Mouse (Mus musculus) thymus, postnatal 4 days (tissue): ENCODE results near the gene Lgals12.
A peak's percentile ranks its signal among the peaks of the same experiment; 100 is the strongest.

Source experiments
- DNase-seq: peaks from one replicate; pipeline ENCODE4 v3.0.0; 2021

The Lgals12 gene

DNA sequence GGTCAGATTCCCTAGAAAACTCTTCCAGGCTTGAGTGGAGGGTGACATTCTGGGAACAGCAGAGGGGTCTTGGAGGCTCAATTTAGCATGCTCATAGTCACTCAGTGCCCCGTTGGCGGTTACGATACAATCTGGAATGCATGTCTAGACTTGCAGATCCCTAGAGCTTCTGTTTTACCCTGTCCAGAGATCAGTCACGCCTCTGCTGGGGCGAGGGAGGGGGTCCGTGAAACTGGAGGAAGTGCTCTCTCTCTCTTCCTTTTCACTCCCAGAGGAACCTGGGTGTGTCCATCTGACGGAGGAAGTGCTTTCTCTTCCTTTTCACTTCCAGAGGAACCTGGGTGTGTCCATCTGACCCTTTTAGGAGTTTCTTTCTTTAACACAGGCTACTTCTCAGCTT is 23.9 kb downstream of the Lgals12 start:
- no peak for DNase-seq

- no peak for DNase-seq
These were observed 26.0 kb downstream of the Lgals12 start for GRCm38 (mm10) chr19:7581042-7581441.

DNA sequence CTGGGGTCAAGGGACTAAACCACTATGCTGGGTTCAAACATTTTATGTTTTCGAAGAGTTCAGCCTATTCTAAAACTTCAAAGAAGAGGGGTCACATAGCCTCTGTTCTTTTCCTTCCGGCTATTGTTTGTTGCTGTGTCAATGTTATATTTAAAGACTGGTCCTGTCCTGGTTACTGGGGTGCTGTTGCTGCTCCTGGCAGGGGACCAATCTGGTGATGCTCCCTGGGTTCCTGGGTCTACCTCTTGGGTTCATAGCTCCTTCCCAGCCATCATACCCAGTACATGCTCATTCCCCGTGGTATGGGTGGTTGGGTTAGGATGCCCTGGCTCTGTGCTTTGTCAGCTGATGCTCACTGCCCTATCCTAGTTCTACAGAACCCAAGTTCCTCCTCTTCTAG is 29.3 kb downstream of the Lgals12 start:
- no peak for DNase-seq

- no peak for DNase-seq
These were observed 30.8 kb downstream of the Lgals12 start for GRCm38 (mm10) chr19:7576180-7576579.

GRCm38 (mm10) chr19:7569650-7570049 is 37.3 kb downstream of the Lgals12 start:
- DNase-seq = no peak

GRCm38 (mm10) chr19:7568364-7568763 is 38.6 kb downstream of the Lgals12 start:
- no peak for DNase-seq

DNA sequence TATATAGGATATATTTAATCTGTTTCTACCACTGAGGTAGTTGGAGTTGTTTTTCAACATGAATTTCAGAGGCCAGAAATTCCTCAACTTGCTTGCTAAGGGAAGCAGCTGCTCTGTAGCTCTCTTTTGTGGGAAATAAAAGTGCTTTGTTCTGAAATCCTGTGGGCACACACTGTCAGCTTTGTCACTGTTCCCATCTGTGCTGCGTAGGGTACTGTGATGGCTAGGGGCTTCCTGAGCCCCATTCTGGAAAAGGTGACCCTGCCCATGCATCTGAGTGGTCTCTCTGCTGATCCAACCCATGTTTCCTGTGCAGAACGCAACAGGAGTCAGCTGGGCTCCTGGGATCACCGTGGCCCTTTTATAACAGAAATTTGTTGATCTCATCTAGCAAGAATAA is 40.2 kb downstream of the Lgals12 start:
- no peak for DNase-seq

DNA sequence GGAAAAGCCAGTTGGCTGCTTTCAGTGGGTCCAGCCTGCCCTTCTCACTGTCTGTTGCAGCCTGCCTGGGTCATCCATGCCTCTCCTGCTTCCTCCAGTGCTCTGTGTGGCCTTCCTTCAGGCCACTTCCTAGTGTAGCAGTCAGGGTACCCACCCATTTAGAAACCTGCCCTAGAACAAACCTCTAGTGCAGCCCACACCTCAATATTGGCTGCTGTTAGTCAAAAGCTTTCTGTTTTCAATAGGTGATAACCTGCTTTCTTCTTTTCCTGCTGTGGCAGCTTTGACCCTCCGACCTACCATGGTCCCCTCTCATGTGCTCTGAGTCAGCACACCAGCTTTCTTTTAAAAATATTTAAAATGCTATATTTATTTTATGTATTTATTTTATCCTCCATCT is 42.5 kb downstream of the Lgals12 start:
- DNase-seq = no peak

- no peak for DNase-seq
These were observed 43.3 kb downstream of the Lgals12 start for GRCm38 (mm10) chr19:7563676-7564075.

DNA sequence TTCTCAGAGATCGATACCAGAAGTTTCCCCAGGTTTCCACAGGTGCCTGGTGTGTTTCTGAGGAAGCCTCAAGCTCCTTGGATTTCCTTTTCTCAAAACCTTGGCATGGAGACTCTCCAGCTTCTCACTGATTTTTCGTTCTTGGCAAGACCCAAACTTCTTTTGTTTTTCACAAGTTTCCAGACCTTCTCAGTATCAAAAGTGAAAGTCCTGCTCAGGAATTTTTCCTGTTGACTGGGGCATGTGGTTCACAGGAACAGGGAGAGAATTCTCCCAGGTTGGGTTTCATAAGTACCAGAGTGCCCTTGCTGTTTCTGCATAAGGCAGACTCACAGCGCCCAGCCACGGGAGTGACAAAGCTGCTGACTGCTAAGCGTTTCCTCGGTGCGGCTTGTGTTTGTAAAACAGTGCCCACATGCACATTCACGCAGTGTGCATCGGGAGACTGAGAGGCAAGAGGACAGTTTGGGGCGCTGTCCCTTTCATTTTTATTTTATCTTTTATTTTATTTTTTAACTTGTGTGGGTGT is 44.3 kb downstream of the Lgals12 start:
- DNase-seq = no peak

GRCm38 (mm10) chr19:7561456-7561855 is 45.5 kb downstream of the Lgals12 start:
- no peak for DNase-seq

- DNase-seq = no peak
These were observed 47.0 kb downstream of the Lgals12 start for GRCm38 (mm10) chr19:7559986-7560385.

GRCm38 (mm10) chr19:7558675-7559074 is 48.3 kb downstream of the Lgals12 start:
- no peak for DNase-seq

DNA sequence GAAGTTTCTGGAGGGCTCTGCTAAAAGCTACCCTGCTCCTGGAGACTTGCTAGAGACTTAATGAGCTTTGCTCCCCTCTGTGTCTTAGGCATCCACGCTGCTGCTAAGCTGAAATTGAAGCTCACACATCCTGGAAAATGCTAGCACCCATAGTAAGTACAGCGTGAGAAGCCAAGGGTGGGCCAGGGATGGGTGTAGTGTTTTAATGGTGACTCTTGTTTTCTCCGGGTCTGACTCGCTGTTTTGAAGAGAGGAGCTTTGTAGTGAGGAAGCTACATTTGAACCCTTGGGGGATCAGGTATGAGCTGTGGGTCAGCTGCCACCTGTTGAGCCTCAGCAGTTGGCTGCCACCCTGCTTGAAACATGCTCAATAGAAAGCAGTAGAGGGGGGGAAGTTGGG is 49.1 kb downstream of the Lgals12 start:
- no peak for DNase-seq

DNA sequence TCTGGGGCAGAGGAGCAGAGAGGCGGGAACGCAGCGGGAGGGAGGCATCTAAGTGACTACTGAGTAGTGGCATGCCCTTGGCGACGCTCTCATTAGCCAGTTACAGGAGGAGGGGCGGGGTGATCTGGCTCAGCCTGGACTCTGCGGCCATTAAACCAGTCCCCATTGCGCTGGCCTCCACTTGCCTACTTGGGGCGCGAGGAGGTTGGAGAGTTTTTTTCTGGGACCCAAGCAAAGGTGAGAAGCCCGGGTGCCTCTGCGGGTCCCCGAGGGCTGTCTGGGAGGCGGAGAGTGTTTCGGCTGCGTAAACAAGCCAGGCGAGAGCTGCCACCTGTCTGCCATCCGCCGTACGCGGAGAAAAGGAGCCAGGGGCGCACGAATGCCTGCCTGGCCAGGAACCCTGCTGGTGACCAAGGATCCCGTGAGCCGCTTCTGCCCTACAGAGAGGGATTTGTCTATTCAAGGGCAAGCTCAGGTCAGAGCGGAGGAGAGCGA is 49.6 kb downstream of the Lgals12 start, which contains the start of gene Pla2g16:
TSS of gene Pla2g16 (plus strand) at position 132 of the 495 bp plus-strand sequence.
- peak; percentile 78 for DNase-seq

DNA sequence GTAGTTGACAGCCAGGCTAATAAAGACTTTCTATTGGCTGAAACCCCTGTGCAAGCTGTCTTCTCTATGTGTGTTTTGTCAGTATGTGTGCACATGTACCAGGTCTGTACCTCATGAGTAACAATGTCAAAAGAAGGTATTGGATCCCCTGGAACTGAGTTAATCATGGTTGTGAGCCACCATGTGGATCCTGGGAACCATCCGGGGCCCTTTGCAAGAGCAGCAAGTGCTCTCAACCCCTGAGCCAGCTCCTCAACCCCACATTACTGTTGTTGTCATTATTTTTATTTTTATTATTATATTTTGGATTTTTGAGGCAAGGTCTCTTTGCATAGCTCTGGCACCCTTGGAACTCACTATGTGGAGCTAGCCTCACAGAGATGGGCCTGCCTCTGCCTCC is 50.4 kb downstream of the Lgals12 start:
- no peak for DNase-seq

- no peak for DNase-seq
These were observed 52.1 kb downstream of the Lgals12 start for GRCm38 (mm10) chr19:7554881-7555280.

GRCm38 (mm10) chr19:7553441-7553840 is 53.6 kb downstream of the Lgals12 start:
- DNase-seq = no peak

DNA sequence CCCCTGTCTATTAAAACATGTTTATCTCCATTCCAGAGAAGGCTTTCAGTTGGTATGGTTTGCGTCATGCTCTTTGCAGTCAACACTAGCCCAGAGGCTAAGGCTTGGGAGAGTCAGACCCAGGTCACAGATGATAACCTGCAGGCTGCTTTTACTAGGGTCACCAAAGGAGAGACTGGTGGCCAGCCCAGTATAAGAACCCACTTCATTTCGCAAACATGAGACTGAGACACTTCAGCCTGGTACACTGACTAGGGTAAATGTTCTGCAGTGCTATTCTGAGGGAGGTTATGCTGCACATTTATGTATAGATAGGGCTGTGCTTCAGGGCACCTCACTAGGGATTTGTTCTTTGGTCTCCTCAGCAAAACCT is 54.7 kb downstream of the Lgals12 start:
- DNase-seq = no peak

DNA sequence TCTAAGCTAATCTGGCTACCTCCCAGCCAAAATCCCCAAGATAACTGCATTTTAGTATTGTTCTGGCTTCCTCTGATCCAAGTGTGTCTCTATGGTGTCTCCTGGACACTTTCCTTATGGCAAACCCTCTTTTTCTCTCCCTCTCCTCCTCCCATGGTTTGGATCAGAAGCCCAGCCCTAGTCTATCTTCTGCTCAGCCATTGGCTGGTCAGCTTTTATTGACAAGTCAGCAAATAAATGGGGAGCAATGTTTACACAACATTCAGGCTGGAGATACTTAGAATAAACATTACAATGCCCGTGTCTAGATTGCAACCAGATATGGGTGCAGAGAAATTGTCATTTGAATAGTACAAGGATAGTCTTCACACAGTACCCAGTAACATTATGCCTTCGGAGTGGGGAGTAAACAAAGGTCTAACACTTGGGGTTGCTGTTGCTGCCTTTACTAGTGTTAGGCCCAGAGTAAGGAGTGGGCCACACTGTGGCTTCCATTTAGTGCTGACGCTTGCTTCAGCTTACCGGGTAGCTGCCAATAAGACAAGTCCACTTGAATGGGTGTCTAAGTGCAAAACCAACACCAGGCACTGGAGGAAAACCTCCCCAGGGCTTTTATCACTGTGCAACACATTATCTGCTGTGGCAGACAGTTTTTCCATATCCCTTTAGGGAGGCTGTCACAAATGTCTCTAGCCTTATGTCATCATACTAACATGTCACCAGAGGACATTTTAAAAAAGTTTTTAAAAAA is 55.3 kb downstream of the Lgals12 start:
- DNase-seq = no peak

DNA sequence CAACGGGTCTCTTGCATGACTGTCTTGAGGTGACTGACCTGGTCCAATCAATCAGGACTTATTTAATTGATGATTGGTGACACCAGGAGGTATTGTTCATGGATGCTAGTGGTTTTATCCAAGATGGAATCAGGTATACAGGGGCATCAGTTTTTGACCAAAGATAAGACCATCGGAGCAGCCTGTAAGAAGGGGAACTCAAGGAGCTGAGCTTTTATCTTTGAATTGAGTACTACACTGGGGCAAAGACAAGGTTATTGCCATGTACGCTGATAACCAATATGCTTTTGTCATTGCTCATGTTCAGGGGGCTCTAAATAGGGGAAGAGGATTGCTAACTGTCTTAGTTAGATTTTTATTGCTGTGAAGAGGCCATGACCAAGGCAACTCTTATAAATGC is 58.1 kb downstream of the Lgals12 start:
- no peak for DNase-seq
